Mouse (Mus musculus) kidney, postnatal 0 days (tissue): ENCODE measurements around the gene Nfia. TPM values are rescaled to one million over a fixed set of nuclear protein-coding genes. Genes with fewer than 3 reads are reported as not detected.

Experiments
- ATAC-seq: fragments of 200-750 bp; cut with Nextera tagmentation; replicated peaks from 2 replicates; pipeline ENCODE4 v1.8.0; 2017; ENCODE audit warnings: low read depth, moderate number of reproducible peaks, moderate TSS enrichment, moderate library complexity; ENCODE audit not compliant: low FRiP score
- DNase-seq: peaks from one replicate; pipeline ENCODE4 v3.0.0-alpha.2; 2016; ENCODE audit warnings: low spot score
- H3K27ac ChIP-seq: fragments of 300-500 bp; sonication (generic); 2 replicates; pipeline ENCODE4 v1.5.1; 2014; ENCODE audit warnings: mild to moderate bottlenecking
- H3K27me3 ChIP-seq: fragments of 300-500 bp; sonication (generic); 2 replicates; pipeline ENCODE4 v1.6.1; 2014; ENCODE audit warnings: low read length, mixed read lengths; ENCODE audit not compliant: insufficient read depth
- H3K36me3 ChIP-seq: fragments of 300-500 bp; sonication (generic); 2 replicates; pipeline ENCODE4 v1.6.1; 2014; ENCODE audit warnings: low read length, mixed read lengths; ENCODE audit not compliant: insufficient read depth
- H3K4me1 ChIP-seq: fragments of 300-500 bp; sonication (generic); replicated peaks from 2 replicates; pipeline ENCODE4 v1.6.1; 2014; ENCODE audit warnings: antibody characterized with exemption, low read length, mixed read lengths; ENCODE audit not compliant: insufficient read depth
- H3K4me2 ChIP-seq: fragments of 300-500 bp; sonication (generic); 2 replicates; pipeline ENCODE4 v1.6.1; 2014; ENCODE audit warnings: mild to moderate bottlenecking, low read length, moderate library complexity, mixed read lengths
- H3K4me3 ChIP-seq: fragments of 300-500 bp; sonication (generic); replicated peaks from 2 replicates; pipeline ENCODE4 v1.5.1; 2014; ENCODE audit warnings: low read depth, low read length
- H3K9ac ChIP-seq: fragments of 300-500 bp; sonication (generic); 2 replicates; pipeline ENCODE4 v1.6.1; 2014; ENCODE audit warnings: low read depth, low read length
- H3K9me3 ChIP-seq: fragments of 300-500 bp; sonication (generic); replicated peaks from 2 replicates; pipeline ENCODE4 v1.6.1; 2016; ENCODE audit warnings: low read length, inconsistent platforms, mixed read lengths
- CTCF ChIP-seq: IDR thresholded peaks from 2 replicates; pipeline ENCODE4 v1.5.1; 2016; ENCODE audit warnings: antibody characterized with exemption, low read depth, mild to moderate bottlenecking, moderate library complexity
- WGBS: fragments of 180-500 bp; shearing (Covaris S2); extraction: QIAGEN DNeasy Blood & Tissue Kit; methylation state at CpG from one replicate; pipeline ENCODE4 v1.1.7; 2014; 5-methylcytosine and 5-hydroxymethylcytosine counted together
- polyA plus RNA-seq: library from polyadenylated mRNA; unstranded; fragments of >200 nt; fragmentation: Nextera tagmentation; extraction: Ambion mirVana; gene quantifications from 2 replicates; pipeline ENCODE4 v1.2.1, GENCODE M21; 2015

Nfia gene
- polyA plus RNA-seq, 1 experiment from 2014 or later, result 25.9 TPM

DNA sequence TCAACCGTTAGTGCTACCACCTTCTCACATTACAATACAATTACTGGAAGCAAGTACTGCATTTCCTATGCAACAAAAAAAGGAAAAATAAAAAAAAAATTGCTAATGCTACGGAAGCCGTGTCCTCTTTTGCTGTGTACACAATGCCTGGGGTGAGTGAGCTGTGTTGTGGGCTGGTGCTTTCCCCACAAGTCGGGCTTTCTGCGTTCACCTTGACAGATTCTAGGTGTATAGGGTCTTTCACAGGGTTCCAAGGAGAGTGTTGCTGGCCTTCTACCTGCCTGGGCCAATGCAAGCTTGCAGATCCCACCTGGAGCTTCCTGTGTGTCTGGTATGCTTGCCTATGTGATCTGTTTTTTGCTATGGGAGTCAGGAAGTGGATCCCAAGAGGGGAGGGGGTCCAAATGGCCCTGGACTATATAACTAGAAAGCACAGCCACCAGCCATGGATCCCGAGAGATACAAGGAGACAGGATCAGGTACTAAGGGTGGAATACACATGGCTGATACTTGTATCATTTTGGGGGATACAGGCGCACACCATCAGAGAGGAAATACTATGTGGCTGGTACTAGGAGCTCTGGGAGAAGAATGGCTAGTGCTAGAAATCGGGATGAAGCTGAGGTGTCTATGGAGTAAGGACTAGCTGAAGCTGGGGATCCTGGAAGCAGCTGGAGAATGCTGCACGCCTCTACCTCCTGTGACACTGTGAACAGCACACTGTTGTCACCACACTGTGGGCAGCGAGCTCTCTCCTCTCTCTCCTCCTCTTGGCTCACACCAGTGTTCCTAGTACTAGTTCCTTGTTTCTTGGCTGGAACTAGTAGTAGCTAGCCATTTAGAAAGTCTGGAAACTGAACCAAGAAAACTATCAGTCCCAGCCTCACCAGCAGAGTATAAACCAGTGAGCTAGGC lies 346.5 kb downstream of the Nfia start:
- DNase-seq, result no peak
- Histone ChIP-seq H3K36me3 (no peaks in the 10 kb centered on the region), H3K4me2 (no peak overlapping the region), H3K4me3 (no peak overlapping the region), H3K4me1 (no peaks in the 10 kb centered on the region), H3K27me3 (no peaks in the 10 kb centered on the region), H3K9me3 (no peaks in the 10 kb centered on the region), H3K27ac (no peak overlapping the region), H3K9ac (no peak overlapping the region)
- TF ChIP-seq CTCF, result no peak
- no peak for ATAC-seq
- WGBS, result 75% methylated on average over 10 of the region's 10 CpGs

DNA sequence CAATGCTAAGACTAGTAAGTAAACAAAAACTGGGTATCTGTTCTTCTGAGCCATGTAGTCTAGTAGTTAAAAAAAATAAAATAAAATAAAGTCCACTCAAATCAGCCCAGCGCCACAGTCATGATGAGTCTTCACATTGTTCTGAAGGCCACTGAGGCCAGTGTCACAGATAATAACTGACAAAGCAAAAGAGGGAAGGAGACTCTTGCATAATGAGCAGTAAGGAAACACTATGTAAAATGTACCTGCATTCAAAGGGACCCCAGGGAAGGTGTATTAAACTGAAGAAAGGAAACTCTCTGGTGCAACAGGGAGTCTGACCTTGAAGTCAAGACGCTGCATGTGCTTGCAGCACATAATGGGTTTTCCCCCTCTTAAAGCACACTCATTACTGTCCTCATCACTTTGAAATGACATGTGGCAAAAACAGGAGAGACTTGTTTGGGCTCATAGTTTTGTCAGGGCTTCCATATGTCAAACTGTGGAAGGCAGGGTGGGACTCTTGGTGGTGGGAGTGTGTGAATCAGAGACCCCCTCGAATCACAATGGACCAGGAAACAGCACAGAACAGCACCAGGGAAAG lies 347.5 kb downstream of the Nfia start:
- DNase-seq, result no peak
- TF ChIP-seq CTCF, result no peak
- Histone ChIP-seq H3K4me3 (no peak overlapping the region), H3K4me2 (no peak overlapping the region), H3K27me3 (no peaks in the 10 kb centered on the region), H3K9me3 (no peaks in the 10 kb centered on the region), H3K4me1 (no peaks in the 10 kb centered on the region), H3K9ac (no peak overlapping the region), H3K36me3 (no peaks in the 10 kb centered on the region), H3K27ac (no peak overlapping the region)
- 73% methylated on average over 3 of the region's 3 CpGs for WGBS
- no peak for ATAC-seq

DNA sequence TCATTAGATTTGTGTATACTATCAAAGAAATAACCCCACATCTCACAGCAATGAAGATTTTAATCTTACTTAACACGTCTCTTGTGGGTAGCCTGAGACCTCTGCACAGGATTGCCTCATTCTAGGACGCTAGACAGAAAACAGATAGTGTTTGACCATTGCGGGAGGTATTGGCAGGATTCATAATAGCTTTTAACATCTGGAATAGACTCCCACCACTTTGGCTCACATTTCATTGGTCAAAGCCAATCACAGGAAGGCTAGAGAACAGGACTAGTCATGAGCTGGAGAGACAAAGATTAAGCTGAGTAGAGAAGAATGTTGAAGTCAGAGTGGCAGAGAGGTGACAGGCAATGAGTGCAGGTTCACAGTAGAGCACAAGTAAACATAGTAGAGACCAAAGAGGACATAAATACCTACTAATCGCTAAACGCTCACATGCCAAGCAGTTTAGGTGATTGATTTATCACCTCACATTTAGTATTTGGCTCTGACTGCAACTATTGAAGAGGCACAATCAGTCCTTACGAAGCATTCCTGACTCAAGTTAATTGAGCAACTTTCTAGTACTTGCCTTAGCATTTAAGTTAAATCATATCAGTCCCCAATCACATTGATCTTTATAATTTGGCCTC lies 348.3 kb downstream of the Nfia start:
- DNase-seq (no peak), ATAC-seq (no peak)
- no peak for TF ChIP-seq CTCF
- H3K27ac ChIP-seq, result no peak overlapping the region
- H3K4me1 ChIP-seq, result no peaks in the 10 kb centered on the region
- H3K4me2 ChIP-seq, result no peak overlapping the region
- H3K27me3 ChIP-seq, result no peaks in the 10 kb centered on the region
- H3K9ac ChIP-seq, result no peak overlapping the region
- H3K4me3 ChIP-seq, result no peak overlapping the region
- WGBS, result 72% methylated on average over 6 of the region's 6 CpGs
- H3K9me3 ChIP-seq, result no peaks in the 10 kb centered on the region
- H3K36me3 ChIP-seq, result no peaks in the 10 kb centered on the region

DNA sequence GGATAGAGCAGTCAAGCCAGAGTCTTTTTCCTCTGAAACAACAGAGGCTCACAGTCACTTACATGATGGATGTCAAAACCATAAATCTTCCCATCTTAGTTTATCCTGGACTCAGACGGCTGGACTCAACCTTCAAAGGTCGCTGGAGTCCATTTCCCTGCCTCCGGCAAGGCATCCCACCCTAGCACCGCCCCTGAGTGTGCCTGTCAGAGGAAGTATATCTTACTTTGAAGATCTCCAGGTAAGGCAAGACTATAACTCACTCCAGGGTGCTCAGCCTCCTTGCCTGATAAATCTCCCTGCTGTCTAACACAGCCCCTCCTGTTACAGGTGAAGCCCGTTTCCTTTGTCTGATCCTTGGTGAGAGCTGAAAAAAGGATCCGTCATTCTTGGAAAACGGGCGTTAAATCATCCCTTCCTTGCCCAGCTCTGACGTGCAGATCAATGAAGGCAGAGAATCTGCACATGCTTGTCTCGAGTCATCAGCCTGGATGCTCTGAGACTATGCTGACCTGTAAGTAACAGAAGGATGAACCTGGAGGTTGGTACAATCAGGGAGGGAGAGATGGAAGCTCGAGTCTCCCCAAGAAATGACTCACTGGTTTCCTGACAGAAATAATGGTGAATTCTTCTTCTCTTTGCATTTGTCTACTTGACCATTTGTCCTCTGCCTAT lies 353.6 kb downstream of the Nfia start:
- Histone ChIP-seq H3K4me2 (no peak overlapping the region), H3K9me3 (no peaks in the 10 kb centered on the region), H3K4me1 (no peaks in the 10 kb centered on the region), H3K27ac (no peak overlapping the region), H3K9ac (no peak overlapping the region), H3K27me3 (no peaks in the 10 kb centered on the region), H3K4me3 (no peak overlapping the region), H3K36me3 (no peaks in the 10 kb centered on the region)
- DNase-seq, result no peak
- ATAC-seq, result no peak
- WGBS, result 27% methylated on average over 11 of the region's 11 CpGs
- TF ChIP-seq CTCF, result no peak

DNA sequence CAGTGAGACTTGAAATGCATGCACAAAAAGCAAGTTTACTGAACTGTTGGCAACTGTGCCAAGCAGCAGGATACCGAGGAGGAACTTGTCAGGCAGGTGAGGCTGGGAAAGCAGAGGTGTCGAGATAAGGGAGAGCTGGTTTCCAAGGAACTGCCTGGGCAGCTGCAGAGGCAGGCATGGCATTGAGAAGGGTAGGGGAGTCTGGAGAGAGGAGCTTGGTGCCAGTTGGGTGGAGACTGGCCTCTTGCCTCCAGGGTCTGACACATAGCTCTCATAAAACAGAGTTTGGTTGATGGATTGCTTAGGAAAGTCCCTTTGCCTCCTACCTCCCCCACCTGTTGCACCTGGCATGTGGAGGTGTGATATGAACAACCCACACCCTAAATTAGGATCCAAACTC lies 358.3 kb downstream of the Nfia start:
- no peak for TF ChIP-seq CTCF
- Histone ChIP-seq H3K36me3 (no peaks in the 10 kb centered on the region), H3K9ac (no peak overlapping the region), H3K4me3 (no peak overlapping the region), H3K9me3 (no peaks in the 10 kb centered on the region), H3K27me3 (no peaks in the 10 kb centered on the region), H3K4me2 (no peak overlapping the region), H3K27ac (no peak overlapping the region), H3K4me1 (no peaks in the 10 kb centered on the region)
- ATAC-seq, result no peak
- WGBS, result 68% methylated on average over 2 of the region's 2 CpGs
- DNase-seq, result no peak

DNA sequence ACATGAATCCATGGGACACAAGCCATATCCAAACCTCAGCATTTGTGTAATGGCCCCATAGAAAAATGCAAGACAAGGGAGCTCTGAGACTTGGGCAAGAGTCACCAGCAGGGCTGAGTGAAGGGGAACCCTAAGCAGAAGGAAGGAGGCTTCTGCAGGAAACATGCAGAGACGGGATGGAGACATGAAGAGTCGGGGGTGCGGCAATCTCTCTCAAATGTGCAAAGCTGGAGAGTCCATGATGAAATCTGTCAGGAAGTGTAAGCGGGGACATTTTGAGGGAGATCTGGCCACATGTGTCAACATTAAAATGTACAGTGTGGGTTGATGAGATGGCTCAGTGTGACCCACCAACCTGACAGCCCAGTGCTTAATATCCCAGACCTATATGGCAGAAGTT lies 361.5 kb downstream of the Nfia start:
- Histone ChIP-seq H3K4me3 (no peak overlapping the region), H3K4me2 (no peak overlapping the region), H3K9ac (no peak overlapping the region), H3K27ac (no peak overlapping the region), H3K36me3 (no peaks in the 10 kb centered on the region), H3K4me1 (no peaks in the 10 kb centered on the region), H3K27me3 (no peaks in the 10 kb centered on the region), H3K9me3 (no peaks in the 10 kb centered on the region)
- no peak for TF ChIP-seq CTCF
- DNase-seq (no peak), ATAC-seq (no peak)
- 94% methylated on average over 4 of the region's 4 CpGs for WGBS
